Mouse (Mus musculus): ENCODE data around the gene Obox5. TPM values are rescaled to one million over a fixed set of nuclear protein-coding genes. Genes with fewer than 3 reads are reported as not detected.
"Not testable (repeated sequence)": the region's sequence is repeated elsewhere in the genome, so short reads cannot be mapped to it uniquely, and the experiment has no call there.

The Obox5 gene
- polyA plus RNA-seq (2012; rRNA removed) = not detected in 2 replicates

DNA sequence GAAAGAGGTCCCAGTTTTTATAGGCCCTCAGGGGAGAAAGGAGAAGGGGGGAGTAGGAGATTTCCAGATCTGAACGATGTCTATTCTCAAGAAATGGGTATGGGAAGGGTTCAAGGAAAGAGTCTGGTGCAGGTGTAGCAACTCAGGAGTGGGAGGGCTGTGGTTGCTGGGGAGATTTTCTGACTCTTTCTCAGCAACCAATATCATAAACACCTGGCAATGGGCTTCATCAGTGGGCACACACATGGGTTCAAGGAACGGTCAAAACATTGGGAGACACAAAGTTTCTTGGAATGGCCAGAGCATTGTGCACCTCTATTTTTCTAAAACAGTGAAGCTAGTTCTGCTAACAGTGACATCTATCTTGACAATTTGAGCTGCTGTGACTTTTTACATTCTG is at the start of gene Obox5:
Obox5 (plus strand) TSS at position 301 of the 400 bp plus-strand sequence.
- 69% methylated on average over 2 of the region's 2 CpGs for WGBS
- DNase-seq (ENCODE audit: low read depth, low spot score) = not testable (repeated sequence)

DNA sequence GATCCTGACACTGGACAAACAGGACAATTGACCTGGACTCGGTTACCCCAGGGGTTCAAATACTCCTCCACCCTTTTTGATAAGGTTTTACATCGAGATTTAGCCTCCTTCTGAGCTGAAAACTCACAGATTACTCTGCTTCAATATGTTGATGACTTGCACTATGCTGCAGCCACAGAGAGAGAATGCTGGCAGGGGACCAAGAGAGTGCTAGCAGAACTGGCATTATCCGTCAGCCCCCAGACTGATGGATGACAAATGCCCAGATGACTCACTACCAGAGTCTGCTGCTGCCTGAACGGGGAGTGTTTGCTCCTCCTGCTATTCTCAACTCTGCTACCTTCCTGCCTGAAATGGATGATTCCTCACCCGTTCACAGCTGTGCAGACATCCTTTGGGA is 635 bp upstream of the Obox5 start:
- 61% methylated on average over 5 of the region's 5 CpGs for WGBS

More for the DNA sequence above, 635 bp upstream of the Obox5 start:
- DNase-seq (ENCODE audit: low read depth, low spot score) = not testable (repeated sequence)

Other genes starting within 250 kb of the Obox5 start
- not detected in 2 replicates for gene Obox3, start 110.2 kb upstream of the Obox5 start, polyA plus RNA-seq (2012; rRNA removed)
- gene Obox6, start 89.5 kb downstream of the Obox5 start, polyA plus RNA-seq (2012; rRNA removed) = not detected in 2 replicates
- not detected in 2 replicates for gene Crx, start 129.8 kb downstream of the Obox5 start, polyA plus RNA-seq (2012; rRNA removed)
- gene Crxos, start 132.5 kb downstream of the Obox5 start, polyA plus RNA-seq (2012; rRNA removed) = not detected in 2 replicates
- 228 and 286 TPM in 2 replicates for gene Selenow, start 172.3 kb downstream of the Obox5 start, polyA plus RNA-seq (2012; rRNA removed)
- 80.5 and 94.6 TPM in 2 replicates for gene Nop53, start 195.9 kb downstream of the Obox5 start, polyA plus RNA-seq (2012; rRNA removed)
- 19.7 and 23.4 TPM in 2 replicates for gene Ehd2, start 217.4 kb downstream of the Obox5 start, polyA plus RNA-seq (2012; rRNA removed)

Measured in large intestine, adult 2 months (tissue).